Mouse (Mus musculus): ENCODE measurements around the gene Stbd1. TPM values are rescaled to one million over a fixed set of nuclear protein-coding genes. Genes with fewer than 3 reads are reported as not detected.

Stbd1 gene
- 5.3 and 5.5 TPM in 2 replicates for polyA plus RNA-seq (2016; fragmentation: Nextera tagmentation; extraction: Ambion mirVana)

- WGBS (ENCODE audit: insufficient replicate concordance): 1% methylated on average over 69 of the region's 69 CpGs
- Histone ChIP-seq H3K27ac (no peak within 1 kb of the TSS), H3K4me2 (peak within 1 kb of the TSS; percentile 76), H3K4me1 (peaks cover 13% of the 10 kb centered on the region), H3K36me3 (no peaks in the 10 kb centered on the region), H3K9ac (peak within 1 kb of the TSS; percentile 31; the same call in 1 of the 2 replicates), H3K27me3 (replicated peaks) (peaks cover 46% of the 10 kb centered on the region), H3K9me3 (replicated peaks) (no peaks in the 10 kb centered on the region), H3K4me3 (peak within 1 kb of the TSS; percentile 57)
- peak; percentile 79 for ATAC-seq
Measured at GRCm38 (mm10) chr5:92602691-92603690, at the start of gene Stbd1. TSS of gene Stbd1 (plus strand) at chr5:92603041.

- Histone ChIP-seq H3K36me3 (no peaks in the 10 kb centered on the region), H3K27me3 (replicated peaks) (no peaks in the 10 kb centered on the region), H3K27ac (no peak overlapping the region), H3K9me3 (replicated peaks) (no peaks in the 10 kb centered on the region), H3K9ac (no peak overlapping the region), H3K4me3 (no peak overlapping the region), H3K4me2 (no peak overlapping the region), H3K4me1 (no peaks in the 10 kb centered on the region)
- ATAC-seq: no peak
- 52% methylated on average over 3 of the region's 3 CpGs for WGBS (ENCODE audit: insufficient replicate concordance)
Measured at GRCm38 (mm10) chr5:92553939-92554338, 48.9 kb upstream of the Stbd1 start.

- H3K36me3 ChIP-seq: no peaks in the 10 kb centered on the region
- H3K9ac ChIP-seq: no peak overlapping the region
- WGBS (ENCODE audit: insufficient replicate concordance): 63% methylated on average over 4 of the region's 4 CpGs
- no peak overlapping the region for H3K4me2 ChIP-seq
- H3K9me3 ChIP-seq (replicated peaks): no peaks in the 10 kb centered on the region
- H3K4me3 ChIP-seq: no peak overlapping the region
- no peak for ATAC-seq
- no peak overlapping the region for H3K27ac ChIP-seq
- no peaks in the 10 kb centered on the region for H3K27me3 ChIP-seq (replicated peaks)
- no peaks in the 10 kb centered on the region for H3K4me1 ChIP-seq
Measured at GRCm38 (mm10) chr5:92554443-92554842, 48.4 kb upstream of the Stbd1 start.

GRCm38 (mm10) chr5:92554891-92555511 is 47.8 kb upstream of the Stbd1 start, which contains the start of gene Fam47e:
TSS of gene Fam47e (plus strand) at chr5:92555069.
- WGBS (ENCODE audit: insufficient replicate concordance): 68% methylated on average over 16 of the region's 16 CpGs
- no peaks in the 10 kb centered on the region for H3K36me3 ChIP-seq
- ATAC-seq: no peak
- H3K4me2 ChIP-seq: no peak within 1 kb of the TSS
- no peak within 1 kb of the TSS for H3K27ac ChIP-seq
- no peak within 1 kb of the TSS for H3K9ac ChIP-seq
- H3K4me1 ChIP-seq: no peaks in the 10 kb centered on the region
- no peak within 1 kb of the TSS for H3K4me3 ChIP-seq
- no peaks in the 10 kb centered on the region for H3K27me3 ChIP-seq (replicated peaks)
- no peaks in the 10 kb centered on the region for H3K9me3 ChIP-seq (replicated peaks)

- H3K4me1 ChIP-seq: no peaks in the 10 kb centered on the region
- no peaks in the 10 kb centered on the region for H3K36me3 ChIP-seq
- H3K9me3 ChIP-seq (replicated peaks): no peaks in the 10 kb centered on the region
- ATAC-seq: no peak
- 63% methylated on average over 1 of the region's 1 CpGs for WGBS (ENCODE audit: insufficient replicate concordance)
- no peaks in the 10 kb centered on the region for H3K27me3 ChIP-seq (replicated peaks)
- H3K27ac ChIP-seq: no peak overlapping the region
- H3K4me3 ChIP-seq: no peak overlapping the region
- H3K4me2 ChIP-seq: no peak overlapping the region
- no peak overlapping the region for H3K9ac ChIP-seq
Measured at GRCm38 (mm10) chr5:92555905-92556304, 46.9 kb upstream of the Stbd1 start.

- H3K27ac ChIP-seq: no peak overlapping the region
- 58% methylated on average over 1 of the region's 1 CpGs for WGBS (ENCODE audit: insufficient replicate concordance)
- H3K4me2 ChIP-seq: no peak overlapping the region
- H3K9ac ChIP-seq: no peak overlapping the region
- no peak for ATAC-seq
- no peaks in the 10 kb centered on the region for H3K27me3 ChIP-seq (replicated peaks)
- H3K9me3 ChIP-seq (replicated peaks): no peaks in the 10 kb centered on the region
- no peak overlapping the region for H3K4me3 ChIP-seq
- no peaks in the 10 kb centered on the region for H3K36me3 ChIP-seq
- H3K4me1 ChIP-seq: no peaks in the 10 kb centered on the region
Measured at GRCm38 (mm10) chr5:92557508-92557907, 45.3 kb upstream of the Stbd1 start.

GRCm38 (mm10) chr5:92560201-92560600 is 42.6 kb upstream of the Stbd1 start:
- Histone ChIP-seq H3K4me2 (no peak overlapping the region), H3K9me3 (replicated peaks) (no peaks in the 10 kb centered on the region), H3K4me3 (no peak overlapping the region), H3K27me3 (replicated peaks) (no peaks in the 10 kb centered on the region), H3K9ac (no peak overlapping the region), H3K4me1 (no peaks in the 10 kb centered on the region), H3K27ac (no peak overlapping the region), H3K36me3 (no peaks in the 10 kb centered on the region)
- no peak for ATAC-seq
- WGBS (ENCODE audit: insufficient replicate concordance): 59% methylated on average over 2 of the region's 2 CpGs

- 70% methylated on average over 13 of the region's 13 CpGs for WGBS (ENCODE audit: insufficient replicate concordance)
- H3K4me1 ChIP-seq: no peaks in the 10 kb centered on the region
- H3K9ac ChIP-seq: no peak overlapping the region
- H3K4me2 ChIP-seq: no peak overlapping the region
- H3K27me3 ChIP-seq (replicated peaks): no peaks in the 10 kb centered on the region
- ATAC-seq: no peak
- H3K9me3 ChIP-seq (replicated peaks): no peaks in the 10 kb centered on the region
- H3K27ac ChIP-seq: no peak overlapping the region
- H3K4me3 ChIP-seq: no peak overlapping the region
- H3K36me3 ChIP-seq: no peaks in the 10 kb centered on the region
Measured at GRCm38 (mm10) chr5:92562002-92562401, 40.8 kb upstream of the Stbd1 start.

GRCm38 (mm10) chr5:92571232-92571631 is 31.6 kb upstream of the Stbd1 start:
- Histone ChIP-seq H3K27me3 (replicated peaks) (no peaks in the 10 kb centered on the region), H3K36me3 (no peaks in the 10 kb centered on the region), H3K4me1 (no peaks in the 10 kb centered on the region), H3K27ac (no peak overlapping the region), H3K4me3 (no peak overlapping the region), H3K4me2 (no peak overlapping the region), H3K9ac (no peak overlapping the region), H3K9me3 (replicated peaks) (no peaks in the 10 kb centered on the region)
- WGBS (ENCODE audit: insufficient replicate concordance): 65% methylated on average over 4 of the region's 4 CpGs
- ATAC-seq: peak; percentile 64

GRCm38 (mm10) chr5:92579559-92579958 is 23.3 kb upstream of the Stbd1 start:
- Histone ChIP-seq H3K4me2 (no peak overlapping the region), H3K27me3 (replicated peaks) (no peaks in the 10 kb centered on the region), H3K27ac (no peak overlapping the region), H3K4me1 (no peaks in the 10 kb centered on the region), H3K9me3 (replicated peaks) (no peaks in the 10 kb centered on the region), H3K36me3 (no peaks in the 10 kb centered on the region), H3K4me3 (no peak overlapping the region), H3K9ac (no peak overlapping the region)
- no peak for ATAC-seq
- WGBS (ENCODE audit: insufficient replicate concordance): 75% methylated on average over 14 of the region's 14 CpGs

- no peaks in the 10 kb centered on the region for H3K27me3 ChIP-seq (replicated peaks)
- no peak overlapping the region for H3K9ac ChIP-seq
- no peaks in the 10 kb centered on the region for H3K36me3 ChIP-seq
- no peak overlapping the region for H3K4me3 ChIP-seq
- WGBS (ENCODE audit: insufficient replicate concordance): 58% methylated on average over 10 of the region's 10 CpGs
- H3K9me3 ChIP-seq (replicated peaks): no peaks in the 10 kb centered on the region
- H3K27ac ChIP-seq: no peak overlapping the region
- H3K4me2 ChIP-seq: no peak overlapping the region
- no peaks in the 10 kb centered on the region for H3K4me1 ChIP-seq
- peak; percentile 74 for ATAC-seq
Measured at GRCm38 (mm10) chr5:92585932-92586331, 16.9 kb upstream of the Stbd1 start.

GRCm38 (mm10) chr5:92595026-92595425 is 7.8 kb upstream of the Stbd1 start:
- ATAC-seq: no peak
- Histone ChIP-seq H3K4me3 (no peak overlapping the region), H3K4me2 (no peak overlapping the region), H3K9ac (no peak overlapping the region), H3K27me3 (replicated peaks) (no peaks in the 10 kb centered on the region; the same call in 1 of the 2 replicates), H3K36me3 (no peaks in the 10 kb centered on the region), H3K27ac (no peak overlapping the region), H3K9me3 (replicated peaks) (no peaks in the 10 kb centered on the region), H3K4me1 (no peaks in the 10 kb centered on the region)
- WGBS (ENCODE audit: insufficient replicate concordance): 71% methylated on average over 5 of the region's 5 CpGs
